29 mouse cellular contexts compared by ENCODE assay signal in the genomic region with DNA sequence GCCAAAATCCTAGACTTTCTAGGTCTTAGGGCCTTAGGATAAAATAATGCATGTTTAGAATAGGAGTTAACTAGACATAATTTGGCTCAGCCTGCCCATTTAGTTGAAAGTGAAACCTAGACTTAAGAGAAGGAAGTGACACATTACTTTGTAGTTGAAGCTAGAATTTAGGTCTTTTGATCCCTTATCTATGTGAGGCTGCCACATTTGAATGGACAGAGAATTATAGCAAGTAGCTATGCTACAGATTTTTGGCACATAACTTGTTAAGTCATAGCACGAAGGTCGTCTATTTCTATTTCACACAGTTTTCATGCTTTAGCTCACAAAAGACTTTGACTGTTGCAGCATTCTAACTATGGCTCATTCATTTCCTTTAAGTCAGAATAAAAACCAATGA. TPM values are rescaled to one million over a fixed set of nuclear protein-coding genes. Genes with fewer than 3 reads are reported as not detected.
DNase-seq lines count a peak whose midpoint lies in the region; ATAC-seq lines count a peak whose summit lies in the region.
"Had no signal": no experiment of that assay in that cellular context is flagged by ENCODE, and none has a peak within 500 bp of the region (broad histone marks: within the 10 kb centered on the region; RNA-seq: fewer than 3 reads in every experiment).

No protein-coding gene starts in this region.

- ATAC-seq in liver, embryonic 11.5 days (replicated peaks; ENCODE audit: low FRiP score), result no peak
- peak; percentile 55 for ATAC-seq in inflammation-experienced regulatory T-cells, adult 6 months
- ATAC-seq in forebrain, embryonic 16.5 days, result no peak
- ATAC-seq: forebrain, embryonic 13.5 days; Patski had no signal

- peak overlapping the region; percentile 5; the same call in 1 of the 2 replicates for H3K4me2 ChIP-seq in liver, embryonic 11.5 days
- no peak overlapping the region for H3K4me2 ChIP-seq in forebrain, embryonic 16.5 days (ENCODE audit: low read length)
- H3K4me2 ChIP-seq: forebrain, embryonic 13.5 days; heart, embryonic 12.5 days; hindbrain, embryonic 13.5 days; limb, embryonic 12.5 days; lung, embryonic 14.5 days; midbrain, embryonic 11.5 days; neural tube, embryonic 15.5 days had no signal

- 87% methylated on average over 2 of the region's 2 CpGs for WGBS in liver, embryonic 11.5 days
- 82% methylated on average over 2 of the region's 2 CpGs for WGBS in forebrain, embryonic 16.5 days

- H3K27ac ChIP-seq in liver, embryonic 11.5 days (ENCODE audit: low read depth, low read length), result no peak overlapping the region
- H3K27ac ChIP-seq in forebrain, embryonic 16.5 days (ENCODE audit: low read length), result no peak overlapping the region
- H3K27ac ChIP-seq: forebrain, embryonic 13.5 days; gastrocnemius, adult 2 months; heart, adult 2 months; hindbrain, embryonic 13.5 days; limb, embryonic 12.5 days; liver, embryonic 14.5 days; neural tube, embryonic 15.5 days had no signal

- H3K27me3 ChIP-seq in liver, embryonic 11.5 days (replicated peaks; ENCODE audit: control insufficient read depth, insufficient read depth, low read length), result no peaks in the 10 kb centered on the region
- no peaks in the 10 kb centered on the region for H3K27me3 ChIP-seq in forebrain, embryonic 16.5 days (replicated peaks; ENCODE audit: control insufficient read depth, insufficient read depth, low read length)
- H3K27me3 ChIP-seq: forebrain, embryonic 13.5 days; hindbrain, embryonic 13.5 days; limb, embryonic 12.5 days; neural tube, embryonic 15.5 days had no signal

- no peak overlapping the region for H3K4me3 ChIP-seq in liver, embryonic 11.5 days (ENCODE audit: low read depth, low read length)
- H3K4me3 ChIP-seq in forebrain, embryonic 16.5 days (replicated peaks; ENCODE audit: low read length), result no peak overlapping the region
- H3K4me3 ChIP-seq: forebrain, embryonic 13.5 days; gastrocnemius, adult 2 months; heart, adult 2 months; heart, embryonic 12.5 days; hindbrain, embryonic 13.5 days; limb, embryonic 12.5 days; neural tube, embryonic 15.5 days had no signal

- H3K4me1 ChIP-seq in liver, embryonic 11.5 days (replicated peaks; ENCODE audit: control insufficient read depth, insufficient read depth, low read length), result no peaks in the 10 kb centered on the region
- H3K4me1 ChIP-seq in forebrain, embryonic 16.5 days (replicated peaks; ENCODE audit: control insufficient read depth, insufficient read depth, low read length), result no peaks in the 10 kb centered on the region
- H3K4me1 ChIP-seq: forebrain, embryonic 13.5 days; heart, embryonic 12.5 days; hindbrain, embryonic 13.5 days; limb, embryonic 12.5 days; neural tube, embryonic 15.5 days had no signal

- no peak overlapping the region for H3K9ac ChIP-seq in liver, embryonic 11.5 days (ENCODE audit: low read depth, low read length)
- no peak overlapping the region for H3K9ac ChIP-seq in forebrain, embryonic 16.5 days (replicated peaks; ENCODE audit: low read depth, low read length)
- H3K9ac ChIP-seq: forebrain, embryonic 13.5 days; heart, embryonic 12.5 days; hindbrain, embryonic 13.5 days; limb, embryonic 12.5 days; liver, embryonic 14.5 days; lung, embryonic 14.5 days; neural tube, embryonic 15.5 days had no signal

- no peak for DNase-seq in liver, embryonic 11.5 days (ENCODE audit: low spot score)
- DNase-seq in liver, result no peak
- DNase-seq in CD4-positive, CD25-positive, alpha-beta regulatory T cell, adult 2 months (ENCODE audit: low read depth, low spot score), result peak; percentile 47
- peak; percentile 53 for DNase-seq in naive thymus-derived CD4-positive, alpha-beta T cell, adult 2 months (ENCODE audit: low read depth)
- DNase-seq in embryo, embryonic 10.5 days (ENCODE audit: low spot score), result no peak
- no peak for DNase-seq in cerebellum, adult 18-20 months
- DNase-seq: adrenal gland, postnatal 25 days; cerebellum, adult 11-12 months; cerebellum, postnatal 14 days; gastrocnemius, adult 2 months; heart, adult 2 months; heart, postnatal 4 days; kidney, adult 11 months; kidney, postnatal 25 days; lung, embryonic 14.5 days; lung, postnatal 14 days; right cerebral cortex, postnatal 25 days; thymus, postnatal 25 days had no signal

- H3K36me3 ChIP-seq in liver, embryonic 11.5 days (ENCODE audit: control insufficient read depth, insufficient read depth, low read length), result no peaks in the 10 kb centered on the region
- no peaks in the 10 kb centered on the region for H3K36me3 ChIP-seq in forebrain, embryonic 16.5 days (ENCODE audit: control insufficient read depth, insufficient read depth)
- H3K36me3 ChIP-seq: G1E; heart, embryonic 12.5 days; hindbrain, embryonic 13.5 days; limb, embryonic 12.5 days; neural tube, embryonic 15.5 days had no signal

- H3K9me3 ChIP-seq in liver, embryonic 11.5 days (ENCODE audit: control insufficient read depth, low read length), result no peaks in the 10 kb centered on the region
- H3K9me3 ChIP-seq in forebrain, embryonic 16.5 days (ENCODE audit: control insufficient read depth, low read length), result no peaks in the 10 kb centered on the region
- H3K9me3 ChIP-seq: forebrain, embryonic 13.5 days; G1E; heart, embryonic 12.5 days; hindbrain, embryonic 13.5 days; limb, embryonic 12.5 days; neural tube, embryonic 15.5 days had no signal

RNA-seq across cellular contexts. Expression of gene Wdr44, which starts 4.5 kb away (rescaled TPM):
- 4.8 and 6.0 TPM in 2 replicates for polyA plus RNA-seq in liver, embryonic 11.5 days (2014; fragmentation: Nextera tagmentation; extraction: Ambion mirVana)
- polyA plus RNA-seq in inflammation-experienced regulatory T-cells, adult 6 months (2017; shearing (Covaris generic)), result 10 to 100 TPM; 29.9 to 46.9 (median 37.7) TPM
- 14.9 and 18.0 TPM in 2 replicates for polyA plus RNA-seq in forebrain, embryonic 16.5 days (2015; fragmentation: Nextera tagmentation; extraction: Ambion mirVana)

Comparison
In these comparisons a context has a peak if more than half of its experiments do, and no peak if none do; other contexts are left out.
1. DNase-seq: peak in CD4-positive, CD25-positive, alpha-beta regulatory T cell, adult 2 months (single experiment) and naive thymus-derived CD4-positive, alpha-beta T cell, adult 2 months (single experiment); none in liver, embryonic 11.5 days (single experiment), liver (single experiment), embryo, embryonic 10.5 days (single experiment) and cerebellum, adult 18-20 months (0 of 2).